Mouse (Mus musculus): ENCODE measurements around the gene 4930519P11Rik. TPM values are rescaled to one million over a fixed set of nuclear protein-coding genes. Genes with fewer than 3 reads are reported as not detected.

4930519P11Rik gene
- total RNA-seq, 2 experiments from 2014 or later: 1.8 to 6.7 TPM

- ATAC-seq (replicated peaks; ENCODE audit: low FRiP score, poor library complexity, severe bottlenecking): peak; percentile 56
These were observed 20.8 kb upstream of the 4930519P11Rik start for GRCm38 (mm10) chr2:154633876-154634644.

DNA sequence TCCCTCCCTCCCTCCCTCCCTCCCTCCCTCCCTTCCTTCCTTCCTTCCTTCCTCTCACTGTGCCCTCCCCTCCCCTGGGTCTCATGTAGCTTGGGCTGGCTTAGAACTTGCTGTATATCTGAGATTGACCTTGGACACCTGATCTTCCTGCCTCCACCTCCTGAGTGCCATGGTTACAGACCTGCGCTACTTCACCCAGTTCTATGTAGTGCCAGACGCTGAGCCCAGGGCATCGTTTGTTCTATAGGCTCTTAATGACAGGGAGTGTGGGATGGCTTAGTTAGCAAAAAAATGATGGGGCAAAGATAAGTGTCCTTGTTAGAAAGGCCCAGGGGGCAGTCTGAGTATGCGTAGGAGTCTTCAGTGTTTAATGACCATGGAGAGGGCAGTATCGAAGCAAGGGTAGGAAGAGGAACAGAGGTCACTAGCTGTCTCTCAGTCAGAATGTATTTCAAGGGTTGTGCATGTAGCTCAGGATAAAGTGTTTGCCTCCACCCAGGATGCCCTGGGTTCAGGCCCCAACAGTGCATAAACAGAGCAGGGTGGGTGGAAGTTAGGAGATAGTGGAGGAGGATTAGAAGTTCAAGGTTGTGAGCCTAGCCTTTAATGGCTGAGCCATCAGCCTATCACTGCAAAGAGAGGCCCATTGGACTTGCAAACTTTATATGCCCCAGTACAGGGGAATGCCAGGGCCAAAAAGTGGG, 20.0 kb upstream of the 4930519P11Rik start:
- ATAC-seq (replicated peaks; ENCODE audit: low FRiP score, poor library complexity, severe bottlenecking): peak; percentile 44

DNA sequence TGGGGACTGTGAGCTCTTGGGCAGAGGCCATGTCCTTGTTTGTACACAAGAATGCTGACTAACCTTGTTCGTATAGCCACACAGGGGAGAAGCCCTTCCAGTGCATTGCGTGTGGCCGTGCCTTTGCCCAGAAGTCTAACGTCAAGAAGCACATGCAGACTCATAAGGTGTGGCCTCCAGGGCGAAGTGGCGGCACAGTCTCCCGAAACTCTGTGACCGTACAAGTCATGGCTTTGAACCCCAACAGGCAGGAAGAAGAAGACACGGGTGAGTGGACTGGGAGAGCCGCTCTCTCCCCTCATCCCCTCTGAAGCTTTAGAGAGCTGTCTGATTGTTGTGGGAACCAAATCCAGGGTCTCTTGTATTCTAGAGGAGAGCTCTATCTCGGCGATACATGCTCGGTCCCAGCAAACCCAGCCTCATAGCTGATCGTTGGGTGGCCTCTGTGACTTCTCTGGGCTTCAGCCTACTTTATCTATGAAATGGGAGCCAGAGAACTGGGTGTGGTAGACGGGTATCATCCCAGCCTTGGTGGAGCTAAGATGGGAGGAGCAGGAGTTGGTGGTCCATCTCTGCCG, 19.1 kb upstream of the 4930519P11Rik start:
- peak; percentile 72 for ATAC-seq (replicated peaks; ENCODE audit: low FRiP score, poor library complexity, severe bottlenecking)

- ATAC-seq (replicated peaks; ENCODE audit: low FRiP score, poor library complexity, severe bottlenecking): no peak
These were observed 17.3 kb upstream of the 4930519P11Rik start for GRCm38 (mm10) chr2:154630531-154630930.

DNA sequence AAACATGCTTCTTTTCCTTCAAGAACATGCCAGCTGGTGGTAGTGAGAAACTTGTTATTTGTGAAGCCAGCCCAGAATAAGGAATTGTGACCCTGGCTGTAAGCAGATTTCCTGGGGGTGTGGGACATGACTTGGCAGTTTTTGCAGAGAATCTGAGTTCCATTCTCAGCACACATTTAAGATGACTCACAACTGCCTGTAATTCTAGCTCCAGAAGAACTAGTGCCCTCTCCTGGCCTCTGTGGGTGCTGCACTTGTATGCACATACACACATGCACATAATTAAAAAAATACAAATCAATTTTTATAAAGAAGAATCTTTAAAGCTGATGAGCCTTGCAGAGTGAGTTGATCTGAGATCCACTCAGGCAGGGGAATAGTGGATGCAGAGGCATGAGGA, 10.9 kb upstream of the 4930519P11Rik start:
- no peak for ATAC-seq (replicated peaks; ENCODE audit: low FRiP score, poor library complexity, severe bottlenecking)

GRCm38 (mm10) chr2:154621684-154622083, 8.4 kb upstream of the 4930519P11Rik start:
- no peak for ATAC-seq (replicated peaks; ENCODE audit: low FRiP score, poor library complexity, severe bottlenecking)

GRCm38 (mm10) chr2:154617061-154617460, 3.8 kb upstream of the 4930519P11Rik start:
- ATAC-seq (replicated peaks; ENCODE audit: low FRiP score, poor library complexity, severe bottlenecking): no peak

GRCm38 (mm10) chr2:154615674-154616073, 2.4 kb upstream of the 4930519P11Rik start:
- no peak for ATAC-seq (replicated peaks; ENCODE audit: low FRiP score, poor library complexity, severe bottlenecking)

DNA sequence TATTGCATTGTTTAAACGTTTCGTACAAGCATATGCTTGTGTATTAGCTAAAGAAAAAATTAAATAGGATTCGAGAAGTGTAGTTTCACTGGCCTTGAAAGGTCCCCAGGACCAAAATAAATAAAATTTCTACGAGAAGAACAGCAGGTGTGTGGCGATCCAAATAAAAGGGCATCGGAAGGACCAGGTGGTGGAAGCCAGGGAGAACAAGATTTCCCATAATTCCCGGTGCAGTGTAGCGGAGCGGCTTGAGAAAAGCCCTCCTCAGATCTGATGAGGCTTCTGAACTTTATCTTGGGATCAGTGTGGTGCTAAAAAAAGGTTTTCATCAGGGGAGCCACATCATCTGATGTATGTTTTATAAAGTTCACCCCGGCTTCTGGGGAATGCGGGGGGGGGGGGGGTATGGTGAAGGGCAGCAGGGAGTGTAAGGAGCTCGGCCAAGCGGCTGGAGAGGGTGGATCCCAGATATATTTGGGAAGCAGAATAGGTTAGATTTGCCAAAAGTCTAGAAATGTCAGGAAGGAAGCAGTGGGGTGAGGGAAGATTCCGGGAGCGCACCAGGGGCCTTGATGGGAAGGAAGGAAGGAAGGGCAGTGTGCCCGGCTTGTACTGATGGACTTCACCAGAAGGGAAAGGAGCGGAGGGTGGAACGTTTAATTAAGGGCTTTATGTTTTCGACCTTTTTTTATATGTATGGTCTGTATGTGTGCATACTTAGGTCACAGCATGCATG, 1.8 kb upstream of the 4930519P11Rik start:
- ATAC-seq (replicated peaks; ENCODE audit: low FRiP score, poor library complexity, severe bottlenecking): no peak

DNA sequence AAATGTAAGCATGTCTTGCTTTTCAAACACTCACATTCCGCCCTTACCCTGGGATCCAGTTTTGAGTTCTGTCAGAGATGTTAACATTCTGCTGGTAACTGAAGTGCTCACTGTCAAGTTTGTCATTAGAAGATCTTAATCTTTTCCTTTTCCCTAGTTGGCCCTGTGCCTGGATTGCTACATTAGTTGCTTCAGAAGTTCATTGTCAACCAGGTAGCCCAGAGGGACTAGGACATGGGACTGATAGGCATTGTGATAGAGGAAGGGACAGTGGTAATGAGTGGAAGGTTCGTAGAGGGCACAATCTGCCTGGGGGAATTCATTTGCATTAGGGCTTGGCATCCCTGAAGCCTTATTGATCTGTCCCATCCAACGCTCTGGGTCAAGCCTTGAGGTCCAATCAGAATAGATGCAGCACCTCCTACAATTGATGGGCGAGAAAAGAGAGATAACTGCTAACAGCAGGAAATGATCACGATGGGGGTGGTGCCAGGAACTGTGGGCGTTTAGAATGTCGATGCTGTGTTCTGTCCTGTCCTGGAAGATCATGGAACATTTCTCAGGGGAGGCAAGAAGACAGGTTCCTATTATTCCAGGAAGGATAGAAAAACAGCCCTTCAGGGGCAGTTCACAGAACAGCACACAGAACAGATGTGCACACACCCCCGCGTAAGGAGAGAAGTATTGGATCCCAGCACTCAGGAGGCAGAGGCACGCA, 4.0 kb downstream of the 4930519P11Rik start:
- no peak for ATAC-seq (replicated peaks; ENCODE audit: low FRiP score, poor library complexity, severe bottlenecking)

DNA sequence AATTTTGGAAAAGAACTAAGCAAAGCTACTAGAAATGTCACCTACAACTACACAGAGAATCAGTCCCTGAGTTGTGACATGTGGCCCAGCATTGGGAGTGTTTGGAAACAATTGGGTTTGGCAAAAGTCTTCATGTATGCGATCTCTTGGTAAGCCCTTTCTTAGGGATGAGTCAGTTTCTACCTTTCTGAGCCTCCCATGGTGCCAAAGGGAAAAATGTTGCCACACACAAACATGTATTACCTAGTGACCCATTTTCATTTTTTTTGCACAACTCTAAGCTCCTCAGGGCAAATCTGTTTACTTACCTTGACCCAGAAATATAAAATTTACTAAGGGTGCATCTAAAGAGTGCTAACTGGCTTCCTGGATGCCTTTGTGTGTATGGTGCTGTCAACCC, 6.3 kb downstream of the 4930519P11Rik start:
- ATAC-seq (replicated peaks; ENCODE audit: low FRiP score, poor library complexity, severe bottlenecking): no peak

DNA sequence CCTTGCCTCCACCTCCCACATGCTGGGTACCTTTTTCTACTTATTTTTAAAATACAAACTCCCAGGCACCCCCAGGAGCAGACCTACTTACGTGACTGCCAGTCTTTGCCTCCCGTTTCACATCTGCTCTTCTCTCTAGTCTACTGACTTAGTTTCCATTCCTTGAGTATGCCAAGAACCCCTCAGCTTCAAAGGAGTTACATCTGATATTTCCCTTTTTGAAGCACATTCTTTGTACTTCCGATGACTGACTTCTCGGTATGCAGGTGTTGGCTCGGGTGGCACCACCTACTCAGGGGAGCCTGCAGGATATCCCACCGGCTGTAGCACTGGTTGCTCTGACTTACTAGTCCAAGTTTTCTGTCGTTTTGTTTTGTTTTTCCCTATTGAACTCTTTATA, 9.1 kb downstream of the 4930519P11Rik start:
- ATAC-seq (replicated peaks; ENCODE audit: low FRiP score, poor library complexity, severe bottlenecking): peak; percentile 16

GRCm38 (mm10) chr2:154603638-154604153, 9.5 kb downstream of the 4930519P11Rik start, which contains the start of gene Pxmp4:
TSS of gene Pxmp4 (minus strand) at chr2:154603708.
- peak; percentile 94 for ATAC-seq (replicated peaks; ENCODE audit: low FRiP score, poor library complexity, severe bottlenecking)

DNA sequence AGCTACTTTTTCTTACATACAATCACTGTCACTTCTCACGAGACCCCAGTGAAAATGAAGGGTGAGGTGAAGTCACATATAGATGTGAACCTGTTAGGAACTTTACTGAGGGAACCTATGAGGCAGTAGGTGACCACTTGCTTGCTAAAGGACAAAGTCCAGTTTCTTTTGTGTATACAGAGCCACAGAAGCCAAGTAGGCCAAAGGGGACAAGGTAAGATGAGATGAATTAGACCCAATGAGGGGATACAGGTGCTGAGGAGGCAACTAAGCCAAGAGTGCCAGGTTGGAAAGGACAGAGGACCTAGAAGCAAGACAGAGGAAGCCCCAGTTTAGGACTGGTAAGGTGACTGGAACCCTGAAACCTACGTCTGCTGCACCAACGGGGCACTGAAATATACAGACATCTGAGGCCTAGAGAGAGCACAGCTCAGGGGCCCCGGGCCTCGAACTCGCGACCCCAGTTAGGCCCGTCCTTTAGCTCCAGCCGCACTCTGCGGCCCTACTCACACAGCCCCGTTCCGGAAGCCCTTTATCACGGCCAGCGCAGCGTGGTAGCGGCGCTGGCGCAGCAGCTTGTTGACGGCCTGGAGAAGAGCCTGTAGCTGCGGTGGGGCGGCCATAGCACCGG, 10.1 kb downstream of the 4930519P11Rik start:
- ATAC-seq (replicated peaks; ENCODE audit: low FRiP score, poor library complexity, severe bottlenecking): no peak; the same call in none of the 2 replicates

DNA sequence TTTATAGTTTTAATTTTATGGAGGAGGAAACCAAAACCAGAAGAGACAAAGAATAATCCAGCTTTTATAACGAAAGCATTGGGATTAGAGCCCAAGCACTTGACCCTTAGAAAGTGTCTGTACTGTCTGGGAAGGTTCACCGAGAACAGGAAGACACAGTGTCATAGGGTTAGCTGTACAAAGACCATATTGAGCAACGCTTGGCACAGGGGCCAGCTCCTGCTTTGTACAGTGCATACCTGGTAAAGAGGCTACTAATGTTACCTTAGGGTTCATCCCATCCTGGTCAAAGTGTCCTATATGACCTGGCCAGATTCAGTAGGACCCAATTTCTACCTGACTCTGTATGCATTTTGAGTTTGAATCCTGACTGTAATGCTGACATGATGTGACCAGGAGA, 11.9 kb downstream of the 4930519P11Rik start:
- no peak for ATAC-seq (replicated peaks; ENCODE audit: low FRiP score, poor library complexity, severe bottlenecking)

DNA sequence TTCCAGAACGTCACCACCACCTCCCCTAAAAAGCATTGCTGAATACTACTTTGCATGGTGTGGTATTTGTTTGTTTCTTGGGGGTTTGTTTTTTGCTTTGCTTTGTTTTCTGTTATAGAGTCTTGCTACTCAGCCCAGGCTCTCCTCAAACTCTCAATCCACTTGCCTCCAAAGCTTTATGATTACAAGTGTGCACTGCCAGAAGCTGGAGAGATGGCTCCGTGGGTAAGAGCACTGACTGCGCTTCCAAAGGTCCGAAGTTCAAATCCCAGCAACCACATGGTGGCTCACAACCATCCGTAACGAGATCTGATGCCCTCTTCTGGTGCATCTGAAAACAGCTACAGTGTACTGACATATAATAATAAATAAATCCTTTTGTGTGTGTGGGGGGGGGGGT, 12.7 kb downstream of the 4930519P11Rik start:
- ATAC-seq (replicated peaks; ENCODE audit: low FRiP score, poor library complexity, severe bottlenecking): no peak

GRCm38 (mm10) chr2:154597399-154597798, 15.8 kb downstream of the 4930519P11Rik start:
- no peak for ATAC-seq (replicated peaks; ENCODE audit: low FRiP score, poor library complexity, severe bottlenecking)

GRCm38 (mm10) chr2:154595775-154596174, 17.5 kb downstream of the 4930519P11Rik start:
- no peak for ATAC-seq (replicated peaks; ENCODE audit: low FRiP score, poor library complexity, severe bottlenecking)

DNA sequence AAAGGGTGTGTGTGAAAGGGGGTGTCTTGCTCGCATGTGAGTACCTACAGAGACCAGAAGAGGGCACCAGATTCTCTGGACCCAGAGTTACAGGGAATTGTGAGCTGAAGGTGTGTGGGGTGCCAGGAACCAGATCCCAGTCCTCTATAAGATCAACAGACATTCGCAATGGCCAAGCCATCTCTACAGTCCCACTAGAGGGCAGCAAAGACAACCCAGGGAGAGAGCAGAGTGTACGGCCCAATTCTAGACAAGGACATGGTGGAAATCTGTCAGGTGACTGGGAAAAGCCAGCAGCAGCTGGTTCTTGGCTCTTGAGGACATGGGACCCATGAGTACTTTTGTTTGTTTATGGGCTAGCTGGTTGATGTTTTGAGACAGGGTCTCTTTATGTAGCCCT, 20.2 kb downstream of the 4930519P11Rik start:
- peak; percentile 88 for ATAC-seq (replicated peaks; ENCODE audit: low FRiP score, poor library complexity, severe bottlenecking)

Measured in erythroblast, adult 5-6 weeks (primary cell).